Mouse (Mus musculus) CD8-positive naive resting alpha-beta T cell, adult 2 months (primary cell): Measurements from ENCODE around the gene Hist1h3a.
"Not testable (repeated sequence)": the region's sequence is repeated elsewhere in the genome, so short reads cannot be mapped to it uniquely, and the experiment has no call there.

ENCODE experiments used
- DNase-seq, 2 experiments: peaks; one replicate each; pipeline ENCODE4 v3.0.0; 2022; ENCODE audit warnings: low read depth in 2 of 2, low spot score in 2 of 2

The Hist1h3a gene

GRCm38 (mm10) chr13:23761871-23762821, at the start of gene Hist1h3a:
TSS of gene Hist1h3a (minus strand) at chr13:23762386.
- DNase-seq = peak; percentile 52

- DNase-seq = no peak
Observed at GRCm38 (mm10) chr13:23806422-23807052, 44.4 kb upstream of the Hist1h3a start, which contains the start of gene Slc17a2. TSS of gene Slc17a2 (plus strand) at chr13:23806993.

- DNase-seq = no peak
Observed at GRCm38 (mm10) chr13:23804532-23804931, 42.3 kb upstream of the Hist1h3a start.

GRCm38 (mm10) chr13:23799405-23799804, 37.2 kb upstream of the Hist1h3a start:
- no peak for DNase-seq

GRCm38 (mm10) chr13:23792520-23792919, 30.3 kb upstream of the Hist1h3a start:
- DNase-seq = peak; percentile 8 to 47

GRCm38 (mm10) chr13:23779025-23779424, 16.8 kb upstream of the Hist1h3a start:
- no peak for DNase-seq

- DNase-seq = no peak
Observed at GRCm38 (mm10) chr13:23778339-23778738, 16.2 kb upstream of the Hist1h3a start.

GRCm38 (mm10) chr13:23772561-23773313, 10.6 kb upstream of the Hist1h3a start:
- no peak for DNase-seq

- not testable (repeated sequence) for DNase-seq
Observed at GRCm38 (mm10) chr13:23769613-23770012, 7.4 kb upstream of the Hist1h3a start, which contains the start of gene Trim38. TSS of gene Trim38 (plus strand) at chr13:23769913.

- no peak for DNase-seq
Observed at GRCm38 (mm10) chr13:23768834-23769397, 6.7 kb upstream of the Hist1h3a start.

GRCm38 (mm10) chr13:23766772-23767171, 4.6 kb upstream of the Hist1h3a start:
- DNase-seq = no peak

- DNase-seq = no peak
Observed at GRCm38 (mm10) chr13:23765172-23765513, 3.0 kb upstream of the Hist1h3a start.

- DNase-seq = no peak
Observed at GRCm38 (mm10) chr13:23764324-23765171, 2.4 kb upstream of the Hist1h3a start.

GRCm38 (mm10) chr13:23763586-23764323, 1.6 kb upstream of the Hist1h3a start, which contains the start of gene Hist1h1a:
TSS of gene Hist1h1a (plus strand) at chr13:23763666.
- peak; percentile 67 to 76 for DNase-seq

- no peak for DNase-seq
Observed at GRCm38 (mm10) chr13:23763242-23763585, 1.0 kb upstream of the Hist1h3a start.

- peak; percentile 97 to 99 for DNase-seq
Observed at GRCm38 (mm10) chr13:23760972-23761864, 968 bp downstream of the Hist1h3a start, which contains the start of gene Hist1h4a. TSS of gene Hist1h4a (minus strand) at chr13:23761230.

GRCm38 (mm10) chr13:23760240-23760971, 1.8 kb downstream of the Hist1h3a start:
- DNase-seq = peak in 1 of 2 experiments; percentile 36

- no peak for DNase-seq
Observed at GRCm38 (mm10) chr13:23759916-23760239, 2.3 kb downstream of the Hist1h3a start.
